Mouse (Mus musculus): ENCODE measurements around the gene Pusl1. TPM values are rescaled to one million over a fixed set of nuclear protein-coding genes. Genes with fewer than 3 reads are reported as not detected.

Gene Pusl1
- total RNA-seq, 1 experiment from 2014 or later: 36.3 TPM

DNA sequence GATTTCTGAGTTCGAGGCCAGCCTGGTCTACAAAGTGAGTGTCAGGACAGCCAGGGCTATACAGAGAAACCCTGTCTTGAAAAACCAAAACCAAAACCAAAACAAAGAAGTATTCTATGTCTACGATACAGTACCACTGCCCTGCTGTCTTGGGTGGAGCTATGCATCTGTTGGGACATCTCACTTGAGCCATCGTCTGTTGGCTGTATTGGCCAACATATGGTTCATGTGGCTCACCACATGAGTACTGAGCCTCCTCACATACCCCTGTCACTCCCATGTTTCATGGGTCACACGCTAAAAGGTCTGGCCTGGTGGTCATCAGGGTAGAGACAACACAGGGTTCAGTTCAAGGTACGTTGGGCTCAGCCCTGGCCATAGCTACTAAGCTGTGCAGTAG, 5.3 kb downstream of the Pusl1 start:
- no peak for DNase-seq

DNA sequence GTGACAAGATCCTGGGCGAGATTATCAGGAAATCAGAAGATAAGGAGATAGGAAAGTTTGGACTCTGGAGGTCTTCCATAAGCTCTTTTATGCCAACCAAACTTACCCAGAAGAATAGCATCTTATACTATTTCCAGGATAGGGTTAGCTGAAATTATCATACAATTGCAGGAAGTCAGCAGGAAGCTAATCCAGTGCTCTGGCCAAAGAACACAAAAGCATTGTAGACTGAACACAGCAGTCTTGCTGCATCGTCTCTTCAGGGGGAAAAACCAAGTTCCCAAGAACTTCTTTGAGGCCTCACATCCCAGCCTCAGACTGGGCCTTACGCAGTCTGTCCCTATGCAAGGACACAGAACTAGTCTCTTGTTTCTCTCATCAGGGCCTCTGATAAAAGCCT, 8.0 kb downstream of the Pusl1 start:
- DNase-seq: no peak

DNA sequence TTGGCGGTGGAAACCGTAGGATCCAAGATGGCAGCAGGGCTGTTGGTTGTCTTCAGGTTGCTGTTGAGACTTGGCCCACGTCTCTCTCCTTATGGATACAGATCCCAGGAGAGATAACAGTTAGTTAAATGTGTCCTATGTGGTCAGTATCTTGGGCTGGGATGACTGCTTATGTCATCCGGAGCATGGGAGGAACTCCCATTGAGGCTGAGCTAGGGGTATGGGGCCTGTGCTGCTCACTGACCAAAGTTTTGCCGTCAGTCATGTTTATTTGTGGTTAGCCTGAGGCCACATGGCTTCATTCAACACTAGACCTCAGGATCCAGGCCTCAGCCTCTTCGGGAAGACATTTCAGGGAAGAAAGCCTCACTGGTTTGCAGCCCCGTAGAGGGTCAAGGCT, 20.2 kb downstream of the Pusl1 start:
- no peak for DNase-seq

DNA sequence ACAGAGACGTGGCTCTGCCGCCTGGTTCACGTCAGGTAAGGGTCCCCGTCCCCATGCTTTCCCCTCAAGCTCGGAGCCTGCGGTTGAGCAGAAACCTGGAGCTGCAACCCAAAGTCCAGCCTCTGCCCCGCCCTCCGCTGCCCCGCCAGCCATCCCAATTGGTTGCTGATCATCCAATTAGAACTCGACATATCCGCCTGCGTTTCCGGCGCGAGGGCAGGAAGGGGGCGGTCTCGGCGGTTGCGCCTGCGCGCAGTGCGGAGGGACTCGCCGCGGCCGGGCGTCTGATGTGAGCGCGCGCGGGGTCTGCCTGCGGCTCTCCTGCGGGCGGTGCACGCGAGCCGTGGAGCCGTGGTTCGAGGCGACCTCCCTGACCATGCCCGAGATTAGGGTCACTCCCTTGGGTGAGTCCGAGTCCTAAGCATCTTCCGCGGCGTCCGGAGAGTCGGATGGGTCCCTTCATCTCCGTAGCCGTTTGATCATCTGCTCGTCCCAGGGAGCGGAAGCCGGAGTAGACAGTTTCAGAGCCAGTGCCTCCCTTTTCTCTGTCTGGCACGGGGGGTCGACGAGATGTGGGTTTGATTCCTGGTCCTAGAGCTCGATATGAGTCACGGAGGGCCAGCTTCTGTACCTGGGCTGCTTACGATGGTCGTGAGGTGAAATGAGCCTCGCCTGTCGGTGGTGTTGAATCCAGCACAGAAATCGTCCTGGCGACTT, 22.1 kb downstream of the Pusl1 start, which contains the start of the genes Cptp and Ints11:
Gene Cptp, minus strand, starts transcription at position 124 of the 717 bp plus-strand sequence.
Gene Ints11, plus strand, starts transcription at position 230 of the 717 bp plus-strand sequence.
- DNase-seq: peak; percentile 98

DNA sequence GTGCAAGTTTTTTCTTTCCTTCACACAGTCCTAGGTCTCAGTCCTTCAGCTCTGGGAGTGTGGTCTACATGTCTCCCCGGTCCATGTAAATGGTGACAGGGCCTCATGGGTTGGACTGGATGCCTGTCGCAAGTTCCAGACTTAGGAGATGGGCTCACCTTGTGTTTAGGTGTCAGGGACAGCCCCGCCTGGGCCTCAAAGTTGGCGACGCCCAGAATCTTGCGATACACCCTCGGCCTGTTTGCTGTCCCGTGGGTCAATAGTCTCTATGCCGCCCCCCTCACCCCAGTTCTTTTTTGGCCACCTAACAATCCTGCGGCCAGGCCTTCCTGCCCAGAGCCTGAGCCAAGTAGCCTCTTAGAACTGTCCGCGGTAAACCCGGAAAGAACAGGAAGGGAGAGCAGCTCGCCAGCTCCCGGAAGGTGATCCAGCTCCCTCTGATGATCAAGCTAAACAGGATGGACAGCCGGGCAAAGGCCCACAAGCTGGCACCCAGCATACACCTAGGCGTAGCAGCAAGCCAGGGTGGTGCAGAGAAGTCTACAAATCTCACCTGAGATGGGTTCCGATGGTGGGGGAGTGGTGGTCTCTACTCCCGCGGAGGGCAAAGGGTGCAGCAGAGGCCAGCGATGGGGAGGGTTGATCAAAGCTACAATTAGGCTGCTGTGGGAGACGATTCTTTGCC, 22.8 kb downstream of the Pusl1 start:
- no peak for DNase-seq

DNA sequence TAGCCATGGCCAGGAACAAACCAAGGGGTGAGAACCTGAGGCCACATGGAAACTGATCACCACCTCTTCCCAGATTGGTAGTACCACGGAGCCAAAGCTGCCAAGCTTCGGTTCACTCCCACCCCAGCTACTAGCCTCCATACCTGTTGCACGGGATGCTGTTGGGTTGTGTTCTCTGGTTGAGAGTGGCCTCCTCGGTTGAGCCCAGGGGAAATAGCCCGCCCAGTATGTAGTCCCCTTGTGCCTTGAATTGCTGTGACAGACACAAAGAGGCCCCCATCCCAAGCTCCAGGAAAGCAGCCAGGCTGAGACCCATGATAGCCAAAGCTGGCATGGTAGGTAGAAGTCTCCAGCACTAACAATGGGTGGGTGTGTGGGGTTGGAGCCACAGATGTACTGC, 28.6 kb downstream of the Pusl1 start, which contains the start of gene Tas1r3:
Gene Tas1r3, minus strand, starts transcription at position 362 of the 400 bp plus-strand sequence.
- no peak for DNase-seq

DNA sequence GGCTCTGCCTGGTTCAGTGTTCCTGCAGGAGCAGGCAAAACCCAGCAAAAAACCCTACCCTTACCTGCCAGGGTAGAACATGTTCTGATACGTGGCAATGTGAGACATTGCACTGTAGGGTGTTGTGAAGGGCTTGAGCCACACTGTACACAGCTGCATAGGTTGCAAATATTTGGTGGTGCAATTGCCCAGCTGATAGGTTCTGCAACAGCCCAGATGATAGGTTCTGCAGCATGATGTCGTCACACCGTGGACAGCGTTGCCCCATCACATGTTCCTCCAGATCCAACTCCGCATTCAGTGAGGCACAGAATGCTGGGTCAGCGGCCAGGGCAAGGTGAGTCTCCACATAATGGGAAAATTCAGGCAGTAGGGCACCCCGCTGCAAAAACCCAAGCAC, 29.8 kb downstream of the Pusl1 start:
- no peak for DNase-seq

DNA sequence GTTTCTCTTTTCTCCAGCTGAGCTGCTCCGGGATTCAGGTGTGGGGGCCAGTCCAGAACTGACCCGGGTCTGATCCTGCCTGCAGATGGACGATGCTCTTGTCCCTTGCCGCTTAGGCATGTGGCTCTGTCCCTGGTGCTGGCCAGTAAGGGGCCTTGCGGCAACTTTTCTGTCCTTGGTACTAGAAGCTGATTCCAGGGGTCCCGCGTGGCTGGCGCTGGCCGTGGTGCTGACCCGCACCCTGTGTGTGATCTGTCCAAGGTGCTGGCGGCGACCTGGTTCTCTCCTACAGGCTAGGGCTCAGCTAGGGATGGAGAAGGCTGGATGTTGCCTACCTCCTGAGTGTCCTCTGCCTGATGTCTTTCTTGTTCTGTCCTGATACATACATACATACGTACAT, 32.3 kb downstream of the Pusl1 start:
- DNase-seq: peak; percentile 58

DNA sequence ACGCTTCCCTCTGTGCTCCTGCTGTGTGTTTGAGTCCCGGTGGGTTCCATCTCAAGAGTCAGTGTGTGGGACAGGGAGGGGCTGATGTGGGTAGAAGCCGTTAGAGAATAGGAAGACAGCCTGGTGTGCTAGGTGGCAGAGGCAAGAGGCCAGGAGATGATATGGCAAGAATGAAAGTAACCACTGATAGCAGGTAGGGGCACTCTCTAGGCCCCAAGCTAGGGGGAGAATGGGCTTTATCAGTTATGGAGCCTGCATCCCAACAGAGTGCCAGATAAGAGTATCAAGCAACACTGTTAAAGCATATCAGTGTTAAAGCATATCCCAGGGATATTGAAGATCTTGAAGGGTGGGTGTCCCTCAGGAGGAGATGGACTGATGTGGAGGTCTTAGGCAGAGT, 34.7 kb downstream of the Pusl1 start:
- no peak for DNase-seq

DNA sequence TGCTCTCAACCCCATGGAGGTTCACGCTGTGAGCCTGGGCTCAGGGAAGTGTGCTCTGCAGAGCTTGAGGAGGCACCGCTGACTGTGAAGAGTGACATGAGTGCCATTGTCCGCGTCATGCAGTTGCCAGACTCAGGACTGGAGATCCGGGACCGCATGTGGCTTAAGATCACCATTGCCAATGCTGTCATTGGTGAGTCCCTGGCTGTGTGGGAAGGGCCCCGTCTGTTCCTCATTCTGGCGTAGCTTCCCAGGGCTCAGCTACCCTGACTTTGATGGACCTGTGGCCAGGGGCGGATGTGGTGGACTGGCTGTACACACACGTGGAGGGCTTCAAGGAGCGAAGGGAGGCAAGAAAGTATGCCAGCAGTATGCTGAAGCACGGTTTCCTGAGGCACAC, 35.5 kb downstream of the Pusl1 start:
- DNase-seq: no peak

DNA sequence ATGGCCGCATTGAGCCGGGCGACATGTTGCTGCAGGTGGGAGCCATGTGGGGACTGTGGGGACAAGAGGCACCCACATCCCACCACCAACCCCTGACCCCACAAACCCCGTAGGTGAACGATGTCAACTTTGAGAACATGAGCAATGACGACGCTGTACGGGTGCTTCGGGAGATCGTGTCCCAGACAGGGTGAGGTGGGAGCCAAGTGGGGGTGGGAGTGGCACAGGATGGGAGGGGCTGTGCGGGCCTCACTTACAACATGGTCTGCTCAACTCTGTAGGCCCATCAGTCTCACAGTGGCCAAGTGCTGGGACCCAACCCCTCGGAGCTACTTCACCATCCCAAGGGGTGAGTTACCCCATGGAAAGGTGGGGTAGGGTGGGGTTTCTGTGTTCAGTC, 36.6 kb downstream of the Pusl1 start:
- DNase-seq: no peak

DNA sequence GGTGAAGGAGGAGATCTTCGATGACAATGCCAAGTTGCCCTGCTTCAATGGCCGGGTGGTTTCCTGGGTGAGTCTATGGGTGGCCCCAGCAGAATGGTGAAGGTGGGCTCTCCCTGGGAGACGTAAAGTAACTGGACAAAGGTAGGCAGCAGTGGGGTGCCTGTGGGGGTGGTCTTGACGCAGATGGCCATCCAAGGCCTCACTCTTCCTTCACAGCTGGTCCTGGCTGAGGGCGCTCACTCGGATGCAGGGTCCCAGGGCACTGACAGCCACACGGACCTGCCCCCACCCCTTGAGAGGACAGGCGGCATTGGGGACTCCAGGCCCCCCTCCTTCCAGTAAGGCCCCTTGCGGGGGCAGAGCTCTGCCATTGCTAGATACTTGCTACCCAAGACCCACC, 38.2 kb downstream of the Pusl1 start:
- no peak for DNase-seq

DNA sequence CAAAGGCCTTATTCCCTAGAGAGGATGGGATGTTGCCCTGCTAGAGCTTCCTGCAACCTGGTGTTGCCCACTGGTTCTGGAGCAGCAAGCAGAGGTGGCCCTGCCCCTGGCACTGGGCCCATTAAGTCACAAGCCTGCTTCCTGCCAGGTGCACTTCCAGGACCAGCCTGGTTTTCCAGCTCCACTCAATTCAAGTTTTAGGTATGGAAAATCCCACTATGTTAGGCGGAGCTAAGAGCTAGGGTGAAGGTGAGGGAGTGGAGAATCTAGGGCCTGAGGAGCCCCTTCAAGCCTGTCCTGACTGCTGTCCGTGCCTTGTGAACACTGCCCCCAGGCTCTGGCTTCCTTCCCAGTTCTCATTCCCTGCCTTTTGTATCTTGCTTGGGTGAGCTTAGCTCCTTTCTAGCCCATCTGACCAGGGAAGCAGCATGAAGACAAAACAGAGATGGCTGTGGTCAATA, 39.6 kb downstream of the Pusl1 start:
- no peak for DNase-seq

DNA sequence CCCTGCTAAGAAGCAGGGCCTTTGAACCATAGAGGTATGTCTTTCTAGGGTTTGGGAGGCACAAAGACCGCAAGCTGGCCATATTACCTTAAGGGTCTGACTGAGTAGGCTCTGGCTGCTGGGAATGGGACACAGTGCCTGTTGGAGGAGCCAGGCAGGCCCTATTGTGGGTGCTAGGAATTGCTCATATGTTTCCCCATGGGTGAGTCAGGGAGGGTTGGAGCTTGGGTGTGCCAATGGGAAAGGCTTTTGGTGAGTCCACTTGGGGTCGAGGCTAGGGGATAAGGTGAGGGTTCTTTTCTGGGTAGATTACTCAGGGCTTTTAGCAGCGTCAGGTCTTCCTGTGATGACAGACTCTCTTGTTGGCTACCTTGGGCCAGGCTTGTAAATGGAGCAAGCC, 40.2 kb downstream of the Pusl1 start:
- DNase-seq: no peak

DNA sequence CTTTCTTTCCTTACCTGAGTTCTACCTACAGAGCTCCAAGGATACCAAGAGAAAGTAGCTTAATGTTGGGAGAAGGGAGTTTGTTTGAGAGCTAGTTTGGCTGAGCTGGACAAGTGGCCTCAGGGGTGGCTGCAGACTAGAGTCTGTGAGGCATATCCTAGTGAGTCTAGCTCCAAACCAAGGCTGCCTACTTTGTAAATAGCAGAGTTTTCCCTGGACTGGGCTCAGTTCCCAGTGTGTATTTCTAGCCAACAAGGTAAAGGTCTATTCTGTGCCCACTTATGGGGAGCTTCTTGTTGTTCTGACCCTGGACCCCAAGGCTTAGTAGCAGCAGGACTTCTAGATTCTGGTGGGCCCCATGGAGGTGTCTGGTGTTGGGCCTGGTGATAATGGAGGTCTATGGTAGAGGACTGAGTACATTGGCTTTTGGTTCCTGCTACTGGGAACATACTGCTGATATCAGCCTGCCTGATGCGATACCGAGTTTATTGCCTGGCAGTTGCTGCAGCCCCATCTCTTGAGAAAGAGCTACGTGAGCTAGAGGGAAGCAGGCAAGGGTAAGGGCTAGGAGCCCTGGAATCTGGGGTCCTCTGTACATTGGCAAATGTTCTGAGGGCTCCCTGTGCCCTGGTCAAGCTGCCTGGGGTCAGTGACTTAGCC, 41.7 kb downstream of the Pusl1 start:
- DNase-seq: no peak

DNA sequence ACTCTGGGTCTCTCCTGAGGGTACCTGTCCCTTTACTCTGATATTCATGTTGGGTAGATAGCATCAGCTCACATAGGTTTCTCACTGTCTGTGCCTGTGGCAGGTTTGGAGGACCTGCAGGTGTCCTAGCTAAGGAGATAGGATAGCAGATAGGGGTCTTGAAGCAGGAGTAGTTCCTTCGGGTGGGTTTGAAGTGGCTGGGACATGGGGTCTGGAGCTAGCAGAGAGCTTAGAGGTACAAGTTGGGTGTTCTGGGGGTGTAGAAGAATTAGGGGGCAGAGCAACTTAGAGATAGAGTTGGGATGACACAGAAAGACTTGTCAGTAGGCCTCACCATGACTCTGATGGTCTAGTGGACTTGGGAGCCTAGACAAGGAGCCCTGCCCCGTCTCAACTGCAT, 42.2 kb downstream of the Pusl1 start:
- DNase-seq: no peak

DNA sequence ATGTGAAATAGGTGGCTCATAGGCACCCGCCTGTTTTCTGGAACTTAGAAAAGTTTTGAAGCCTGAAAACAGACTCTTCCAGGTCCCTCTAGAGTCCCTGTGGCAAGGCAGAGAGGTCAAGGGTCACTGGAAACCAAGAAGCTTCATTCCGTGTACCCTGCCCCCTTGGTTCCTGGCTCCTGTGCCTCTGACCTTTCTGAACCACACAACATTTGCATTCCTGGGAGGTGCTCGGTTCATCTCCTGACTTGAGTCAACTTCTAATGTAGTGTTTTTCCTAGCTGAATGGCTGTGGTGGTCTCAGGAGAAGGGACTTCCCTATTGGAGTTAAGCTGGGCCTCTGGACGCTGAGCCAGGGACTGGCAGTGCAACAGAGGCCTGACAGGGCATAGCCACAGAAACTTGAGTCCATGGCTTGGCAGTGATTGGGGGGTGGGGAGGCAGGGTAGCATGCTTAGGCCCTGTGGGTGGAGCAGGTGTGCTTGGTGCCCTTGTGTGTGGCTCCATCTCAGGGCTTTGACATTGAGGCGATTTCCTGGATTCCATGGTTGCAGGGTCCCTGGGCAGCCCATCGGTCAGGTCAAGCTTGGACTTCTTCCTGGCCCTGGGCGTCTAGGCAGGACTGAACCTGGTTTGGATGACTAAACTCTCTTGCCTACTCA, 43.0 kb downstream of the Pusl1 start:
- no peak for DNase-seq

DNA sequence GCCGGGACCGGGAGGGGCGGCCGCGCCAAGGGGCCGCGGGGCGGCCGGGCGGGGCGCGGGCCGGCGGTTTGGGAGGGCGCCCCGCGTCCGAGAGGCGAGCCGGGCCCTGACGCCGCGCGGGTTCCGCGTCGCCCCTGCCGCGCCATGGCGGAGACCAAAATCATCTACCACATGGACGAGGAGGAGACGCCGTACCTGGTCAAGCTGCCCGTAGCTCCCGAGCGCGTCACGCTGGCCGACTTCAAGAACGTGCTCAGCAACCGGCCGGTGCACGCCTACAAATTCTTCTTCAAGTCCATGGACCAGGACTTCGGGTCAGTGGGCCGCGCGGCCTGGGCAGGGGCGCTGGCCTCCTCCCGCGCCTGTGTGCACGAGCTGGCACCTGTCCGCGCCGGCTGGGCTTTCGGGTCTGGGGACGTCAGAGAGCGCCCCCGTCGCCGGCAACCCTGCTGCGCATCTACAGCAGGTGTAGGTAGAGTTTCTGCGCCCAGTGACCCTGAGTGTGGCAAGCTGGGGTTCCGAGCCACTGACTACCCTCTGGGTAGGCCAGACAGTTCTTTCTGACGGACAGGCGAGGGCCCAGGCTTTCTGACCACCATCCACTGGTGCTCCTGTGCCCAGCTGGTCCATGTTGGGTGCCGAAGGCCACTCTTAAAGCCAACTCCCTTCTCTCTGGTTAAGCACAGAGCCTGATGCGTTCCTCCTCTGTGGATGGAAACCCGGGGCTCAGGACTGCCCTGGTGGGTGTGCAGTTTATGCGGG, 43.8 kb downstream of the Pusl1 start:
- DNase-seq: peak; percentile 41

DNA sequence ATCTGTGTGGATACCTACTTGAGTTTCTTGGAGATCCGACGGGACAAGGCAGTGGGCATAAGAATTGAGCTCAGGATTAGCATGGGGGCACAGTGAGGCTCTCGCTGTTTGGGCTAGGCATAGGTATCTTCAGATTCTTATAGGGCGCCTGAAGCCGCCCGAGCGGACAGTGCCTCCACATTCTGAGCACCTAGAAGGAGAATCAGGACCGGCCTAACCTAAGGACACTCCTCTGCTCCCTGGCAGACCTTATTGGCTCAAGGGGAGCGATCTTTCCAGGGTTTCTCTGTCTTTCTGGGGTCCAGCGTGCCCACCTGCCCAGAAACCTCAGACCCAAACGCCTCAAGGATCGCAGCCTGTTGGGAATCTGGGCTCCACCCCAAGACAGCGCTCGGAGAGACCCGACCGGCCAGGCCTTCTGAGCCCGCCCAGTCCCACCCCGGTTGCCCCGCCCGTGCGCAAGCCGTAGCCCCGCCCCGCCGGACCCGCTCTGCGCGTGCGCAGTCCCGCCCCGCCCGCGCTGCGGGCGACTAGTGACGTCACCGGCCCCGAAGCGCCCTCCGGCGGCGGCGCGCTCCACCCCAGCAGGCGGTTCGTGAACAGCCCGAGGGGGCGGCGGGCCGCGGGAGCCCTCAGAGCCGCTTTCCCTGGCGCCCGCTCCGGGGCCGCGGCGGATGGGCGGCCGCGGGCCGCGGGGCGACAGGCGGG, 44.6 kb downstream of the Pusl1 start, which contains the start of gene Dvl1:
Gene Dvl1, plus strand, starts transcription at position 532 of the 708 bp plus-strand sequence.
- DNase-seq: peak; percentile 99

DNA sequence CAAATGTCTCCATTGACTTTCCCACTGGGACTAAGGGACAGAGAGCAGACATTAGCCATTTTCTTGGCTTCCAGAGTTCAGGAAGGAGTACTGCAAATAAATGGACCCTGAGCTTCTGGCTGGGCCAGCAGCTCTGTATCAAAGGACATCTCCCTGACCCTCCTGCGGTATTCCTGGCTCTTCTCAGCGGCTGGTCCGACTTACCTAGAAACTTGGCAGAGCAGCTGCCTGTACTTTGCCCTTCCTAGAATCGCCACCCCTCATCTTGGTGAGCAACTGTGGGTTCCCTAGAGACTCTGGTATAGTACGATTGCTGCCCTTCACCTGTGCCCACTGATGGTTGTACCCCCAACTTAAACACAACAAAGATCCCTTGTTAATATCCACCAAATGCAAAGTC, 48.4 kb downstream of the Pusl1 start:
- DNase-seq: no peak

DNA sequence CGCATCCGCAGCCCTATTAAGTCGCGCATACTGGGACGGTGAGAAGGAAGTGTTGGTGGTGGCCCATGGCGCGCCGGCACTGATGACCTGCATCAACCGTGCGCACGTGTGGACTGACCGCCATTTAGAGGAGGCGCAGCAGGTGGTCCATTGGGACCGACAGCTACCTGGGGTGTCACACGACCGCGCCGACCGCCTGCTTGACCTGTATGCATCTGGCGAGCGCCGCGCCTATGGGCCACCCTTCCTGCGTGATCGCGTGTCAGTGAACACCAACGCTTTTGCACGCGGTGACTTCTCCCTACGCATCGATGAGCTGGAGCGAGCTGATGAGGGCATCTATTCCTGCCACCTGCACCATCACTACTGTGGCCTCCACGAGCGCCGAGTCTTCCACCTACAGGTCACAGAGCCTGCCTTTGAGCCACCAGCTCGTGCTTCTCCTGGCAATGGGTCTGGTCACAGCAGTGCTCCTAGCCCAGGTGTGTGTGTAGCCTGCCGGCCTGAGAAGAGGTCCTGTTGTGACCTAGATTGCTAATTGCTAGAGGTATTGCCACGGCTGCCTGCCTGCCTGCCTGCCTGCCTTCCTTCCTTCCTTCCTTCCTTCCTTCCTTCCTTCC, 49.8 kb downstream of the Pusl1 start:
- no peak for DNase-seq

All from adrenal gland, postnatal 25 days (tissue).